Mouse (Mus musculus) testis, adult 2 months (tissue): ENCODE measurements at regions not wholly inside any gene's neighbourhood (a gene's known extent, or its start where the extent isn't known, plus 50 kb on each side); places are given as distances from the start of the nearest gene placed in this dataset.

Experiments
- CTCF ChIP-seq: fragments of 200-500 bp; IDR thresholded peaks from 2 replicates; pipeline ENCODE4 v1.5.1; 2012; ENCODE audit warnings: low read depth, mild to moderate bottlenecking, inconsistent platforms, low read length, moderate library complexity; ENCODE audit not compliant: control insufficient read depth, insufficient read depth, insufficient replicate concordance
- POLR2A ChIP-seq: fragments of 200-500 bp; IDR thresholded peaks from 2 replicates; pipeline ENCODE4 v1.6.1; 2012; ENCODE audit warnings: low read depth, mild to moderate bottlenecking, inconsistent platforms, low read length, moderate library complexity; ENCODE audit not compliant: control insufficient read depth

GRCm38 (mm10) chr10:17196205-17196604, 526.8 kb upstream of the Cited2 start:
- TF ChIP-seq CTCF (no peak), POLR2A (no peak)
